Mouse (Mus musculus) ES-E14 (cell line): ENCODE measurements around the gene Rap1gap2.

Source experiments
- CHD2 ChIP-seq: IDR thresholded peaks from 2 replicates; pipeline ENCODE4 v1.6.1; 2014; ENCODE audit warnings: mild to moderate bottlenecking, low read depth, low read length, inconsistent platforms
- HCFC1 ChIP-seq: IDR thresholded peaks from 2 replicates; pipeline ENCODE4 v1.6.1; 2012; ENCODE audit warnings: low read length, inconsistent platforms, borderline replicate concordance; ENCODE audit not compliant: insufficient read depth
- MAFK ChIP-seq: IDR thresholded peaks from 2 replicates; pipeline ENCODE4 v1.6.1; 2014; ENCODE audit warnings: mild to moderate bottlenecking, low read depth, low read length, inconsistent platforms; ENCODE audit not compliant: insufficient read depth
- ZC3H11A ChIP-seq: IDR thresholded peaks from 2 replicates; pipeline ENCODE4 v1.6.1; 2012; ENCODE audit warnings: low read depth, mild to moderate bottlenecking, inconsistent platforms, low read length, borderline replicate concordance
- ZNF384 ChIP-seq: IDR thresholded peaks from 2 replicates; pipeline ENCODE4 v1.6.1; 2012; ENCODE audit warnings: low read depth, low read length, inconsistent platforms

- TF ChIP-seq ZC3H11A (no peak), MAFK (no peak), CHD2 (no peak), HCFC1 (no peak), ZNF384 (no peak)
Measured at GRCm38 (mm10) chr11:74623693-74624092, 13.0 kb upstream of the Rap1gap2 start.
